Mouse (Mus musculus) kidney, postnatal 36 days (tissue): ENCODE measurements around the gene Psmg4.

Experiments used
- DNase-seq, 2 experiments: peaks; one replicate each; pipeline ENCODE4 v3.0.0; 2021 to 2022; ENCODE audit warnings: mixed read lengths in 2 of 2

The Psmg4 gene

GRCm38 (mm10) chr13:34148767-34149392, 13.9 kb upstream of the Psmg4 start:
- DNase-seq: peak; percentile 52 to 71

GRCm38 (mm10) chr13:34149463-34150176, 13.1 kb upstream of the Psmg4 start:
- no peak for DNase-seq

- peak in 1 of 2 experiments; percentile 26 for DNase-seq
Measured at GRCm38 (mm10) chr13:34150271-34151027, 12.3 kb upstream of the Psmg4 start.

GRCm38 (mm10) chr13:34151425-34151824, 11.3 kb upstream of the Psmg4 start:
- no peak for DNase-seq

DNA sequence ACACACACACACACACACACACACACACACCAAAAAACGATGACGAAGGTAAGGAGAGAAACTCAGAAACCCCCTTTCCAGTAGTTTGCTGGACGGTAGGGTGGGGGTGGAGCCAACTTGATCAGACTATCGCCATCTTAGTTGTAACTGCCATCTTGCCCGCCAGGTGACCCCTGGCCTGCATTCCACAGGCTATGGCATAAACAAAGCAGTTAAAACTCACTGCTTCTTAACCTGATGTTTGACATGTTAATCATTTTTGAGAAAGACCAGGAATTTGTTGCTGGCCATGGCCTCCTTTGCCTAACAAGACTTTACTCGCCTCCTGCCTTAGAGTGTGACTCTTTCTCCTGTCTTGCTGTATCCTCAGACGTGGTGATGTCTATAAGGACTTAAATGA, 10.1 kb upstream of the Psmg4 start:
- DNase-seq: peak; percentile 41 to 50

DNA sequence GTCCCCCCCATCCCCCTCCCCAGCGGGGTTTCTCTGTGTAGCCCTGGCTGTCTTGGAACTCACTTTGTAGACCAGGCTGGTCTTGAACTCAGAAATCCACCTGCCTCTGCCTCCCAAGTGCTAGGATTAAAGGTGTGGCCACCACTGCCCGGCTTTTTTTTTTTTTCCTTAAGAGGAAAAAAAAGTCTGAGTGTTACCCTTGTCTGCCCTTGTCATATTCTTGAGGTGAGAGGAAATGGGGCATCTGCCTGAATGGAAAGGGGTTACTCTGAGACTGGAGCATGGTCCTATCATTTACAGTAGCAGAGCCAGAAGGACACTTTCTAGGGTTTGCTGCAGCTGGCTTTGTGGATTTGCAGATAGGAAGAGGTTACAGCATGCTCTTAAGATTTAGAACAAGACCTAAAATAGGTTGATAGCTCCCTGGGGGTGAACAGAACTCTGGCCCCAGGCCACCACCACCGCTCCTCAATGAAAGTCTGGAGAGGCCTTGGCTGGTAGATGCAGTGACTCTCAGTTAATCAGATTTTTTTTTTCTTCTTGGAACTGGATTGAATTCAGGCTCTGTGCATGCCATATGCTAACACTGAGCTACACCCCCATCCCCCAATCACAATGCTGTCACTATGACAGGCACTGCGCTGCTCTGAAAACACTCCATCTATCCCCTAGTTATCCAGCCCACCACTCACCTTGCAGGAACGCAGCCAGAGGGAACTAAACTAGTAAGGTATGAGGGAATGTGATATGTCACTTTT, 9.3 kb upstream of the Psmg4 start:
- DNase-seq: no peak

DNA sequence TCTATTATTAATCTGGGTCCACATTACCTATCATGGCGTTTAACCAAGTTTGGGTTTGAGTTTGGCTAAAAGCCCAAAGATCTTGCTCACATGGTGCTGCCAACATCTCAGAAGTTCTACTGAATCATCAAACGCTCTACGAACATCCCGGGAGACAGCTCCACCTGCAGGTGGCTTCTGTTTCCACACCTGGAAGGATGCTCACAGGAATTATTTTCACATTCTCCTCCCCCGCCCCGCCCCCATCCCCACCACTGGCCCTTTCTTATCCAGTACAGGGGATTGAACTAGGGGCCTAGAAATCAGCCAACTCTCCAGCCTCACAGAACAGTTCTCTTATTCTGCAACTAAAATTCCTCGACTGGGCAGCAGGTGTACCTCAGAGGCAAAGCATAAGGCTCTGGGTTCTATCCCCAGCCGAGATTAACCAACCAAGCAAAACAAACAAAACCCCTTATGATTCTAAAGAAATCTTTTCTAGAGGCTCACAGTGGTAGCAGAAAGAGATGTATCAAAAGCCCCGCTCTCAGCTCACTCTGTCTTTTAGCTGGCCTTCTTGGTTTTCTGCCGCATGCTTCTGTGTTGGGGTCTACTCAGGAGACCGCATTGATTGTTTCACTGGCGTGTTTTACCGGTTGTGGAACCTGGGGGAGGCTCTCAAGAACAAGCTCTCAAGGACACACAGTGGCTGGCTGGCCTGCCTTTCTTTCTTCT, 8.4 kb upstream of the Psmg4 start:
- DNase-seq: peak; percentile 85 to 90

DNA sequence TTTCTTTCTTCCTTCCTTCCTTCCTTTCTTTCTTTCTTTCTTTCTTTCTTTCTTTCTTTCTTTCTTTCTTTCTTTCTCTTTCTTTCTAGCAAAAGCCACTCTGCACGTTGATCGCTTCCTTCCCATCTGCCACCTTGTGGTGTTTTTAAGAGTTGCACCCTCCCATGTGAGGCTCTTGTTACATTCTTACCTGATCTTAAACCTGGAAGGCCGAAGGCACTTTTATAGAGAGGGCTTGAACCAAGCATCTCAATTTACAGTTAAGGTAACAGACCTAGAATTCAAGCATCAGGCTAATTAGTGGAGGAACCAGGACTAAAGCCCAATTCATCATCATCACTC, 7.9 kb upstream of the Psmg4 start:
- peak; percentile 80 to 85 for DNase-seq

- DNase-seq: no peak
Measured at GRCm38 (mm10) chr13:34156133-34156839, 6.5 kb upstream of the Psmg4 start.

- no peak for DNase-seq
Measured at GRCm38 (mm10) chr13:34156840-34157185, 6.0 kb upstream of the Psmg4 start.

GRCm38 (mm10) chr13:34157596-34158157, 5.1 kb upstream of the Psmg4 start:
- no peak for DNase-seq

- DNase-seq: no peak
Measured at GRCm38 (mm10) chr13:34159926-34160325, 2.8 kb upstream of the Psmg4 start.

GRCm38 (mm10) chr13:34163304-34163975, 676 bp downstream of the Psmg4 start:
- DNase-seq: no peak

GRCm38 (mm10) chr13:34174025-34174424, 11.3 kb downstream of the Psmg4 start:
- no peak for DNase-seq

GRCm38 (mm10) chr13:34181624-34182023, 18.9 kb downstream of the Psmg4 start:
- no peak for DNase-seq

GRCm38 (mm10) chr13:34185371-34185770, 22.6 kb downstream of the Psmg4 start:
- DNase-seq: no peak

GRCm38 (mm10) chr13:34187571-34187970, 24.8 kb downstream of the Psmg4 start:
- peak; percentile 72 to 77 for DNase-seq

DNA sequence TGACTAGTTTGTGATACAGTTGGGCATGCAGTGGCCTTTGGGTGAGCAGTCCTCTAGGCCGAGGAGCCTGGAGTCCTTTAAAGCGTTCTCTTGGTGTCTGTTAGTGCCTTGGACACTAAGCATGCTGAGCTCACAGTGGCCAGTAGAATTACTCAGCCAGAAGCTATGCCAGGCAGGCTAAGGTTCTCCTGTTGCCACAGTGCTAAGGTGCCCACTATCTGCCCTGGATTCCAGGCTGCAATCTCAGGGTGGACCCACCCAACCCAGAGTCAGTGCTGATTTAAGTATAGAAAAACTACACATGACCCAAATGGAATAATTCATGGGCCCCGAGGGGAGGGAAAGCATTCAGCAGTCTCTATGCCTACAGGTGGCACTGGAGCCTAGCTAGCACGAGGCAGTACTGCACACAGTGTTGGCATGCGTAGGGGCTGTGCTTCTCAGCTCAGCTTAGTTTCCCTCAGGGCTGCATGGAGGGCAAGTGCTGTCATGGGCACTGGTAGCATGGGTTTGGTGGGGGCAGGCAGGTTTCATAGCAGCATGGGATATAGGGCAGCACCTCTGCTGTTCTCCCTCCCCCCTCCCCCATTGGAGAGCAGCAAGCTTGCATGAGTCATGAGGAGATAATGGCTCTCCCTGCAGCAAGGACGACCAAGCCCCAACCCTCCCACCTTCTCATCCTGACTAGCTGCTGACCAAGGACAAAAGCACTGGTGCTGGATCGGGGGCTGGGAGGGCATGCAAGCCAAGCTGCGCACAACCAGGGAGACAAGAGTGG, 29.8 kb downstream of the Psmg4 start:
- peak in 1 of 2 experiments; percentile 28 for DNase-seq

GRCm38 (mm10) chr13:34193384-34193783, 30.6 kb downstream of the Psmg4 start:
- DNase-seq: no peak

- DNase-seq: no peak
Measured at GRCm38 (mm10) chr13:34195676-34196075, 32.9 kb downstream of the Psmg4 start.
